Mouse (Mus musculus) heart, adult 2 months (tissue): ENCODE results near the gene Dnmt3b.

Source experiments
- CTCF ChIP-seq: fragments of 200-600 bp; IDR thresholded peaks from 2 replicates; pipeline ENCODE4 v1.8.1; 2022; ENCODE audit warnings: antibody characterized with exemption, mild to moderate bottlenecking, moderate library complexity
- POLR2A ChIP-seq: fragments of 200-500 bp; IDR thresholded peaks from 2 replicates; pipeline ENCODE4 v1.6.1; 2011; ENCODE audit warnings: mild to moderate bottlenecking, low read depth, low read length, control low read depth; ENCODE audit not compliant: insufficient read depth

GRCm38 (mm10) chr2:153710701-153711330 lies 61.6 kb downstream of the Dnmt3b start:
- no peak for TF ChIP-seq POLR2A
- TF ChIP-seq CTCF: peak; percentile 85
